Mouse (Mus musculus): ENCODE measurements around the gene Ybx3.

Ybx3 gene

DNA sequence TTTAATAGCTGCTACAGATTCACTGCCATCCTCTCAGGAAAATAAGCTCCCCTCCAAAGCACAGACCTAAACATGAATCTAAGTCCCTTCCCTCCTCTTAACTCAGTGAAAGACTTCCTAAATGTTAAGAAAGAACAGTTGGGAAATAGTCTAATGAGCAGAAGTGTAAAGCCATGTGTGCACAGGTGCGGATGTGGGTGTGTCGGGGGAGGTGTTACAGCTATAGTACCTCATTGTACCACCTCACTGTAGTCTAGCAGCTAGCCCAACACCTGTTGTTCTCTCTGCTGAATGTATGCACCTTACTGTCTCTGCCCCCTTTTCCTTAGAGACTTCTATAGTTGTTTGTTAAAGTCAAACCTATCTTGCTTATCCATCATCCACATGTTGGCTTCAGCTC lies 61.2 kb downstream of the Ybx3 start:
- CTCF ChIA-PET, result no interaction called here

DNA sequence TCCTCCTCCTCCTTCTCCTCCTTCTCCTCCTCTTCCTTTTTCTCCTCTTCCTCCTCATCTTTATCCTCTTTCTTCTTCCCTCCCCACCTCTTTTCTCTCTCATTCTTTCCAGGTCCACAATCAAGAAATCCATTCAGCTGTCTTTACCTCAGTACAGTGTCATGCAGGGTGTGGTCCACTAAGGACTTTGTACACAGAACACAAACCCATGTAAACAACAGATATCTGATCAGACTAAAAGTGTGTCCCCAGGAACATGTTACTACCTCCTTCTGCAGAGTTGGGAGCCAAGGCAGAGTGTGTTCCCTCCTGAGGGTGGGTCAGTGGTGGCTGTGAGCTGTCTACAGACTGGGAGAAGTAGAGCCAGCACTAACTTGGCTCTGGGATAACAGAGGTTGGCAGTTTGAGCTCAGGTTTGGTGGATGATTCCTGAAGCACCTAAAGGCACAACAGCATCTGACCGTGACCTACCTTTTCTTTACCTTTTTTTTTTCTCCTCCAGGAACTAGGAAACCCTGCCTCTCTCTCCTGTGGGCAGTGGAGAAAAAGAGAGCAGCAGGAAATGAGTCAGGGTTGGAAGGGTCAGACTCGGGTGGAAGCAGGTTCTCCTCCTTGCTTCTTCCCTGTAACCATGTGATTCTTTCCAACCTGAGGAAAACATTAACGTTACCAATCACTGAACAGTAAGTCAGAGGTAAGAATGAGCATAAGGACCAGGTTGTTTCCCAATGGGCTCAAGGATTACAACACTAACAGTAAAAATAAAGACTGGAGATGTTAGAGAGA lies 66.2 kb downstream of the Ybx3 start:
- CTCF ChIA-PET, result no interaction called here

DNA sequence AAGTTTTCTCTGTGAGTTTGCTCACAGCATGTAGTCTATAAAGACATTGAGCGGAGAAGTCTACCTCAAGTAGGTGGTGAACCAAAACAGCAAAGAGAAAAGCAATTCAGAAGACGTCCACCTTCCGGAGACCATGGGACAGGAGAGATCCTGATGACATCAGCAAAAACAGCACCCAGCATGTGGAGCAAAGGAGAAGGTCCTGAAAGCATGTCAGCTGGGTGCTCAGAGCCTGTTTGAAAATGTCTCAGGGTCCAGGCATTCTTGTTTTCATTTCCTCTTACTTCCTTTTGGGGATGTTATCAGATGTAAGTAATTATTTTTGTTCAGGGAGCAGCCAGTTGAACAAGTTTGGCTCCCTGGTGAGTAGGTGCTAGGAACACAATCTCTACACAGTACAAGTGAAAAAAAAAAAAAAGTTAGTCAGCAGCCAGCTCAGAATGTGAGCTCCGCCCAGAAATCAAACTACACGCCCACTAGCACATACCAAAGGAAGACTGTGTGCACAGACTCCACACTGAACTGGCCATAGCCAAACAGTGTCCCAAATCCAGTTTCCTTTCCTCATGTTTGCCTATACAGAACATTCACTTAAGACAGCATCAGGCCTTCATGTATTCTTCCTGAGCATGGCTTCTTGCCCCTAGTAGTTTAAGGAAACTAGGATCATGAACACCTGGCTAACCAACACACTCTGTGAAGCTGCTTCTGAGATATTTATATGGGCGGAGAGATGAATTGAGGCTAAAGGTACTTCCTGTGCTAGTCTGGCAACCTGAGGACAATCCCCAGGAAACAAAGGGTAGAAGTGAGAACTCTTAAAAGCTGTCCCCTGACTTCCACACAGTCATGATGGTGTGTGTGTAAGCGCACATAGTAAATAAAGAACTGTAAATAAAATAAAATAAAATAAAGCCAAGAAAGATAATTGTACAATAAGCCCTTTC lies 71.8 kb downstream of the Ybx3 start:
- CTCF ChIA-PET, result no interaction called here

Data from spleen, embryonic (tissue).